Mouse (Mus musculus): ENCODE data around the gene Hcar2.

Gene Hcar2

GRCm38 (mm10) chr5:123865365-123865764 lies at the start of gene Hcar2:
Hcar2 (minus strand) TSS chr5:123865499.
- no peak for DNase-seq (ENCODE audit: extremely low spot score)

DNA sequence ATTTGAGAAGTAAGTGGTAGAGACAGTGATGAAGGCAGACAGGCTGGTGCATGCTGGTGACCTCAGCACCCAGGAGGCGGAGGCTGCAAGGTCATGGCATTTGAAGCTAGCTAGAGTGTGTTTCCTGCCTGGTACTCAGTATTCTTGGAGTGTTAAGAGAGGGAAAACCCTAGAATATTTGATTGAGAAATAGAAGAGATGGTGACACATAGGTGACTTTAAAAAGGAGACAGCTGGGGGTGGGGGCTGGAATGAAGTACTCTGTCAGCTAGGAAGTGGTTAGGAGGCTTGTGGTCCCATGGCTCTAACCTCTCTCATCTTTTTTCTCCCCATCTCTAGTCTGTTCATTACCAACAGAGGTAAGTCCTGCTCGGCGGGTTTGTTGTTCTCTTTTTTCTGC lies 49.6 kb upstream of the Hcar2 start:
- no peak for DNase-seq (ENCODE audit: extremely low spot score)

DNA sequence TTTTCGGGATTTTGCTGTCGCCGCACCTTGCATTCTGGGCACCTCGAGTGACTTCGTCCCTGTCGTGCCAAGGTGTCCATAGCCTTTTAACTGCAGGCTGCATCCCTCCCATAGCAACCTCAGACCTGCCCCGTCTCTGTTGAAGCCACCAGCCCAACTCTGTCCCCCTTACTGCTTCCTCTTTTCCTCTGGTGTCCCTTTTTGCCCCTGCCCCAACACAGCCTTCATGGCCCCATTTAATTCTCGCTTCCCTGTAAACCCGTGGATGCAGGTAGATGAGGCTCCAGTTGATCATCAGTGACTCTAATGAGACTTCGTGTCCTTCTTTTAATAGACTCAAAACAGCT lies 42.3 kb upstream of the Hcar2 start:
- DNase-seq (ENCODE audit: extremely low spot score), result no peak

- DNase-seq (ENCODE audit: extremely low spot score), result peak; percentile 100
Observed at GRCm38 (mm10) chr5:123906976-123907630, 41.8 kb upstream of the Hcar2 start, which contains the start of gene Denr. Denr (plus strand) TSS chr5:123907175.

DNA sequence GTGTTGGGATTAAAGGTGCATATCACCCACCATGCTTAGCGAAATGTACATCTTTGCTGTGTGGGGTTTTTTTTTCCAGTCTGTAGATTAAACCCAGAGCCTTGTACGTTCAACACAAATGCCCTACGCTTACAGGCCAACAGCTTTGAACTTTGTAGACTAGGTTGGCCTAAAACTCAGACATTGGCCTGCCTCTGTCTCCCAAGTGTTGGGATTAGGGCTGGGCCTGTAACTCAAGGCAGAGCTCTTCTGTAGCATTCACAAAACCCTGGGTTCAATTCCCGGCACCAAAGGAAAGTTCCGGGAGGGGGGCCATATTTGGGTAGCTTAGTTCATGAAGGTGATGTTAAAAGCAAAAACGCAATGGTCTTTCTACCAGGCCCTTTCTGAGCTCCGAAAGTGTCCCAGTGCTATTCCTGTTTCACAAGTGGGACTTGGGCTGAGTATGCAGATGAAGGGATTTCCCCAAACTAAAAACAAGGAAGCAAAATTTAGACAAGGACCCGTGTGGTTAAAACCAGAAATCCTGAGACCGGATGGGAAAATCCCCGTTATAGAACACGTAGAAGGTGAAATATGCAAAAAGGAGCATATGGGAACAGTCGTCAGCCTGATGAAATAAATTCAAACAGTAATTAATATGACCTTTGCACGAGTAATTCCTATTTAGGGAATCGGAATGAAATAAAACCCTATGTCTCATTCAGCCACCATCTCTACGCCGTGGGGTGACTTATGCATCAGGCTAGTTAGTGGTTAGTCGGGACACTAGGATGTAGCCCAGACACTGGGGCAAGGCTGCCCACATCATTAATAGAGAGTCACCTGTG lies 41.1 kb upstream of the Hcar2 start:
- DNase-seq (ENCODE audit: extremely low spot score), result no peak

DNA sequence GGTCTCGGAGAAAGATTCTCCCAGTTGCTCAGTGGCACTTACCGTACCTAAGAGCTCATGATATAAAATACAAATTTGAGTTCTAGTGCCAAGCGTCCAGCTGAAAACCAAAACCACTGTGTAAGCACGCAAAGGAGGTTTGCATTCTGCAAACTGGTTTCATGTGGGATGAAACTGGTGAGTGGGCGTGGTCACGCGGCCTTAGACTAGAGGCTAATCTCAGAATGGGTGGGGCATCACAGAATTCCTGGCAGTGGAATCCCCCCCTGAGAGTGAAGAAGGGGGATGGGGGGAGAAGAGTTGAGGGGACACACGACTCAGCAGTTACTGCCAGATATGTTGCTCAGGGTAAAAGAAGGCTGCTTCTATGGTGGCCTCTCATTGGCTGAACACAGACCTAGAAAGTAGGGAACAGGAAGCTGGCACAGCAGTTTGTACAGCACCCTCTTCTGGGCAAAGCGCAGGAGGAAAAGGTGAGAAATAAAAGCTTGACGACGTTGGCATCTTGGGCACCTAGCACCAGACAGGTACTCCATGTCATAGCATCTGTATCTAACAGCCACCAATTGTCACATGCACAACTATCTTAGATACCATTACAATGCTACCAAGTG lies 38.9 kb upstream of the Hcar2 start:
- no peak for DNase-seq (ENCODE audit: extremely low spot score)

DNA sequence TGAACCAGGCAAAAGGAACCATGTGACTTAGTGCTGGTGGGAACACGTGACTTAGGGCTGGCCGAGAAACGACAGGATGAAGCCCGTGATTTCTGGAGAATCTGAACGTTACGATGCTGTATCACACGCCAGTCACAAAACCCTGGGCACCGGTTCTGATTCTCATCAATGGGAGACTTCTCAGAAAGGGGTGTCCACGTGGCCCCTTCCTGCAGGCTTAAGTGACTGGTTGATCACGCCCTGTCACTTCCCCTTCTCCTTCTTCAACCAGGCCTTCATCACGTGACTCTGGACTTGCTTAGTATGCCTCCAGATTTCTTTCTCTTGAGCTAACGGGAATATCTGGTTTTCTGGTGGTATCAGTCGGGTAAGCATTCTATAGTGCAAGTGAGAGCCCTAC lies 32.1 kb upstream of the Hcar2 start:
- no peak for DNase-seq (ENCODE audit: extremely low spot score)

DNA sequence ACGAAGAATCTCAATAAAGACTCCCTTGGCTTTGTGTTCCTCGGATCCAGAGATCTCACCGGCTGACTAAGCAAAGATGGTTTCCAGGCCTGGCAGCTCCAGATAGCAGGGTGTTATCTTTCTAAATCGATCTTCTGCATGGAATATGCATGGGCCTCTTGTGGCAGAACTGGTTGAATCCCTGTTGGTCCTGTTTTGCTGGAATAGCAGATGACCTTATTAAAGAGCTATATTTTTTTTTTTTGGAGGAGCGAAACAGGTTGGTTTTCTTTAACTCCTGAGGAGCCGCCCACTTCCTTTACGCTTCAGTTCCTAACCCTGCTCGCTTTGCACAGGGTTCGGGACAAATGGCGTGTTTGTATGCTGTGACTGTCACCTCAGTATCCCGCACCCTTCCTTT lies 31.1 kb upstream of the Hcar2 start:
- no peak for DNase-seq (ENCODE audit: extremely low spot score)

DNA sequence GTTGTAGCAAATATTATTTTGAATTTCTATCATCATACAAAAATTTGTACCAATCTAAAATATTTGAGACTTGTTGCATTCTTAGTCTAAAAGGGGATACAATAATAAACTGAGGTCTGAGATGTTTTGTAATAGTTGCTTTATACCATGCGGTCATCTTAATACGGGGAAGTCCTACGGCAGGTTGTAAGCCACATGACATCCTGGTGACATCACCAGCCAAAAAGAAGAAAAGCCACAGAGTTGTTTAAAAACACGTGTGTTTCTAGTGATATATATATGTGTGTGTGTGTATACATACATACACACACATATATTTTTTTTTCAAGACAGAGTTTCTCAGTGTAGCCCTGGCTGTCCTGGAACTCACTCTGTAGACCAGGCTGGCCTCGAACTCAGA lies 28.2 kb upstream of the Hcar2 start:
- no peak for DNase-seq (ENCODE audit: extremely low spot score)

GRCm38 (mm10) chr5:123891669-123892068 lies 26.4 kb upstream of the Hcar2 start:
- peak; percentile 20 for DNase-seq (ENCODE audit: extremely low spot score)

DNA sequence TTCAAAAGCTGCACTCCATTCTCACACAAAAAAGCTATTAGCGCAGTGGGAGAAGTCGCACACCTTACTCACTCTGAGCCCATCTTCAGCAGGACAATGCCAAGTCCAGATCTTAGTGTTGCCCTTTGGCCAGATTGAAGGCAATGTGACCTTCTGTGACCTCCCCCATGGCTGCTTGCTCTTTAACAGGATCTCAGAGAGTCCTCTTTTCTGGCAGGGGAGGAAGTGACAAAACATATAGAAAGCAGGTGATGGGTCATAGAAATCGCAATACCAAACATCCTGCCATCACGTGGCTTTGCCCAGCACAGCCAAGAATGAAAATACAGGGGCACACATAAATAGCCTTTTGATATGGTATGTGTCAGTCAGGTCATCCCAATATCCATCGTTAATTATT lies 25.7 kb upstream of the Hcar2 start:
- no peak for DNase-seq (ENCODE audit: extremely low spot score)

- DNase-seq (ENCODE audit: extremely low spot score), result no peak
Observed at GRCm38 (mm10) chr5:123890312-123890711, 25.0 kb upstream of the Hcar2 start.

- DNase-seq (ENCODE audit: extremely low spot score), result no peak
Observed at GRCm38 (mm10) chr5:123886365-123886764, 21.1 kb upstream of the Hcar2 start.

DNA sequence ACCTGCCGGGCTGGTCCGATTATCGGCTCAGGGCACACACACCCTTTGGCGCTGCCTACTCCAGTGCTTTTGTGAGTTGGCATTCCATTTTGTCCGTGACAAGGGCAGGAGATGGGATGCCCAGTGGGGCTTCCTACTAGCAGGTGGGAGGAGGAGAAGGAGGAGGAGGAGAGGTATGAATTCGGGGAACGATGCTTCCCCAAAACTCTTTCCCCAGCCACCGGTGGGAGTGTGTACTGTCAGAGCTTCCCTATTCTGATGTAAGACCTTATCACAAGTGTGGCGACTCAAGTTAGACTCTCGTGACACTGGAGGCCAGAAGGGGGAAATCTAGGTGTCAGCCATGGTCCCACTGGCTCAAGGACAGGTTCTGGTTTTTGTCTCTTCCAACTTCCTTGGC lies 19.0 kb upstream of the Hcar2 start:
- DNase-seq (ENCODE audit: extremely low spot score), result no peak

- DNase-seq (ENCODE audit: extremely low spot score), result no peak
Observed at GRCm38 (mm10) chr5:123883891-123884290, 18.6 kb upstream of the Hcar2 start.

DNA sequence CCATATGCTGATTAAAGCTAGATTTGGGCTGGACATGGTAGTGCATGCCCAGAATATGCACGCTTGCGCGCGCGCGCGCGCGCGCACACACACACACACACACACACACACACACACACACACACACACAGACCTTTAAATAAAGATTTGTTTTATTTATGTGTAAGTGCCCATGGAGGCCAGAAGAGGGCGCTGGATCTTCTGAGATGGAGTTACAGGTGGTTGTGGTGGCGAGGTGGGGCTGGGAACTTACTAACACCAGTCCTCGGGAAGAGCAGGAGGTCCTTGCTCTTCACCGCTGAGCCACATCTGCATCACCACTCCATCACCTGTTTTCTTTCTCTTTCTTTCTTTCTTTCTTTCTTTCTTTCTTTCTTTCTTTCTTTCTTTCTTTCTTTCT lies 15.5 kb upstream of the Hcar2 start:
- no peak for DNase-seq (ENCODE audit: extremely low spot score)

- no peak for DNase-seq (ENCODE audit: extremely low spot score)
Observed at GRCm38 (mm10) chr5:123879928-123880327, 14.6 kb upstream of the Hcar2 start, which contains the start of gene Hcar1. Hcar1 (minus strand) TSS chr5:123880020.

GRCm38 (mm10) chr5:123878056-123878455 lies 12.8 kb upstream of the Hcar2 start:
- no peak for DNase-seq (ENCODE audit: extremely low spot score)

GRCm38 (mm10) chr5:123874177-123874576 lies 8.9 kb upstream of the Hcar2 start:
- DNase-seq (ENCODE audit: extremely low spot score), result no peak

GRCm38 (mm10) chr5:123869615-123870014 lies 4.3 kb upstream of the Hcar2 start:
- no peak for DNase-seq (ENCODE audit: extremely low spot score)

DNA sequence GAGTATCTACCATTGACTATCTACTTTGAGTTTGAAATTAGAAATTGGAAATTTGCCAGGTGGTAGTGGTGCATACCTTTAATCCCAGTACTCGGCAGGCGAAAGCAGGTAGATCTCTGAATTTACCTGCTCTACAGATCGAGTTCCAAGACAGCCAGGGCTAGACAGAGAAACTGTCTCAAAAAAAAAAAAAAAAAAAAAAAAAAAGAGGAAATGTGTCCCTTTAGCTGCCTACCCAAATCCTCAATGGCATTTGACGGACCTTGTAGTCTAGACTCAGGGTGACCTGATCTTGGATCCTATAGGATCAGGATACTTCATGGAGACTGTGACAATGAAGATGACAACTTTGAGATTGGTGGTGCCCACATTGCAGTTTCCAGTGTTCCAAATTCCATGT lies 1.2 kb upstream of the Hcar2 start:
- DNase-seq (ENCODE audit: extremely low spot score), result no peak

DNA sequence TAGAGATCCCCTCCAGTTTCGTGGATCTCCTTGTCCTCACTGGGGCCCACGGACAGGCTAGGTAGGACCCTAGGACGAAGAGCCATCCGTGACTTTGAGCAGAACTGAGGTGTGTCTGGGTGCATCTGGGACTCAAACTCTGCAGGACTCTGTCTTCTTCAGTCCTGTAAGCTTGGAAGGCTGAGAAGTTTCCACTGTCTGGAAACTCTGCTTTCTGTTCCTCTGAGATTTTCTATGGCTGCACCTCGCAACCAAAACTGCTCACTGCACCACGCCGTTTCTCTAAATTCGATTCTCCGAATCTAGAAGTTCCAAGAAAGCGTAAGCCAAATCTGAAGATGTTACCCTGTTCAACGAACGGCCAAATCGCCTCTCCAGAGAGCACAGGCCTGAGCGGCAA lies 1.4 kb downstream of the Hcar2 start:
- no peak for DNase-seq (ENCODE audit: extremely low spot score)
